Mouse (Mus musculus) frontal cortex, postnatal 14 days (tissue): ENCODE results near the gene Il1rap.

ENCODE experiments used
- DNase-seq, 2 experiments: peaks; one replicate each; pipeline ENCODE4 v3.0.0; 2022; ENCODE audit warnings: low spot score in 2 of 2

Il1rap gene

GRCm38 (mm10) chr16:26581048-26581912 is at the start of gene Il1rap:
Gene Il1rap, plus strand, starts transcription at chr16:26581704.
- peak; percentile 84 to 91 for DNase-seq

- no peak for DNase-seq
Observed at GRCm38 (mm10) chr16:26532287-26532686, 49.2 kb upstream of the Il1rap start.

- DNase-seq: no peak
Observed at GRCm38 (mm10) chr16:26546170-26546878, 35.2 kb upstream of the Il1rap start.

GRCm38 (mm10) chr16:26546879-26547206 is 34.7 kb upstream of the Il1rap start:
- no peak for DNase-seq

- no peak for DNase-seq
Observed at GRCm38 (mm10) chr16:26549221-26549620, 32.3 kb upstream of the Il1rap start.

GRCm38 (mm10) chr16:26552234-26552633 is 29.3 kb upstream of the Il1rap start:
- DNase-seq: no peak

- DNase-seq: no peak
Observed at GRCm38 (mm10) chr16:26558797-26559196, 22.7 kb upstream of the Il1rap start.

GRCm38 (mm10) chr16:26561743-26562142 is 19.8 kb upstream of the Il1rap start:
- no peak for DNase-seq

GRCm38 (mm10) chr16:26562771-26563170 is 18.7 kb upstream of the Il1rap start:
- no peak for DNase-seq

GRCm38 (mm10) chr16:26569387-26569978 is 12.0 kb upstream of the Il1rap start:
- DNase-seq: no peak

GRCm38 (mm10) chr16:26571836-26572235 is 9.7 kb upstream of the Il1rap start:
- no peak for DNase-seq

- DNase-seq: no peak
Observed at GRCm38 (mm10) chr16:26574173-26574572, 7.3 kb upstream of the Il1rap start.

GRCm38 (mm10) chr16:26581913-26582376 is 441 bp downstream of the Il1rap start:
- DNase-seq: no peak

GRCm38 (mm10) chr16:26585806-26586205 is 4.3 kb downstream of the Il1rap start:
- no peak for DNase-seq

GRCm38 (mm10) chr16:26590897-26591570 is 9.5 kb downstream of the Il1rap start:
- no peak for DNase-seq

- no peak for DNase-seq
Observed at GRCm38 (mm10) chr16:26596440-26596839, 14.9 kb downstream of the Il1rap start.

- DNase-seq: no peak
Observed at GRCm38 (mm10) chr16:26597307-26597706, 15.8 kb downstream of the Il1rap start.

GRCm38 (mm10) chr16:26598591-26598990 is 17.1 kb downstream of the Il1rap start:
- DNase-seq: no peak

- DNase-seq: no peak
Observed at GRCm38 (mm10) chr16:26601482-26601881, 20.0 kb downstream of the Il1rap start.

GRCm38 (mm10) chr16:26604621-26605020 is 23.1 kb downstream of the Il1rap start:
- DNase-seq: no peak

GRCm38 (mm10) chr16:26608003-26608402 is 26.5 kb downstream of the Il1rap start:
- no peak for DNase-seq

- DNase-seq: no peak
Observed at GRCm38 (mm10) chr16:26610508-26610907, 29.0 kb downstream of the Il1rap start.
